8 mouse cellular contexts compared by ENCODE assay signal in the genomic region with DNA sequence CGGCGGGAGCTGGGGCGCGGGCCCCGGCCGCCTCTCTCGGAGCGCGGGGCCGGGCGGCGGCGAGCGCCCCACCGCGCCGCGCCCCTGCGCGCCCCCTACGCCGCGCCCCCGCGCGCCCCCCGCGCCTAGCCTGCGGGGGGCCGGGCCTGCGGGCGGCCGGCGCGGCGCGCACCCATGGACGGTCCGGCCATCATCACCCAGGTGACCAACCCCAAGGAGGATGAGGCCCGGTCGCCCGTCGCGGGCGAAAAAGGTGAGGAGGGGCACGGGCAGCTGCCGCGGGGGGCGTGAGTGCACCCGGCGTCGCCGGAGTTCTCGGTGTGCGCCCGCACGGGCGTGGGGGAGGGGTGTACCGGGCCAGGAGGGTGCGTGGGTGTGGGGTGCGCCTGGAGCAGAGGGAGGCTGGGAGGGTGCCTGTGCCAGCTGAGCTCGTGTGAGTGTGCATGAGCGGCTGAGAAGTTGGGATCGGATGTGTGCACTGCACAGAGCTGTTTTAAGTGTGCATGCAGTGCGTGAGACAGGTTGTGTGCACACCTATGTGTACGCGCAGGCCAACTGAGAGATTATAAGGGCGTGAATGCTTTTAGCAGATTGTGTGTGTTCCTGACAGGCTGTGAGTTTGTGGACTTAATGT. TPM values are rescaled to one million over a fixed set of nuclear protein-coding genes. Genes with fewer than 3 reads are reported as not detected.
DNase-seq lines count a peak whose midpoint lies in the region; ATAC-seq and TF ChIP-seq lines count a peak whose summit lies in the region.

No protein-coding gene starts in this region.

- H3K9me3 ChIP-seq in G1E (replicated peaks): peaks cover 71% of the 10 kb centered on the region
- no peaks in the 10 kb centered on the region for H3K9me3 ChIP-seq in forebrain, embryonic 14.5 days (replicated peaks; ENCODE audit: control insufficient read depth, low read length)
- H3K9me3 ChIP-seq in hindbrain, embryonic 13.5 days: no peaks in the 10 kb centered on the region

- H3K36me3 ChIP-seq in G1E (replicated peaks): no peaks in the 10 kb centered on the region
- H3K36me3 ChIP-seq in forebrain, embryonic 14.5 days (ENCODE audit: control insufficient read depth, insufficient read depth, low read length): no peaks in the 10 kb centered on the region
- no peaks in the 10 kb centered on the region for H3K36me3 ChIP-seq in hindbrain, embryonic 13.5 days

- H3K4me1 ChIP-seq in G1E (ENCODE audit: insufficient read depth, low read depth, low read length): no peaks in the 10 kb centered on the region
- peaks cover 5% of the 10 kb centered on the region; the same call in 1 of the 2 replicates for H3K4me1 ChIP-seq in bone marrow, adult 2 months (ENCODE audit: control insufficient read depth, insufficient read depth, low read length)
- H3K4me1 ChIP-seq in forebrain, embryonic 14.5 days (ENCODE audit: control insufficient read depth, insufficient read depth, low read length): peaks cover 12% of the 10 kb centered on the region
- peaks cover 42% of the 10 kb centered on the region for H3K4me1 ChIP-seq in hindbrain, embryonic 13.5 days (replicated peaks)

- TF ChIP-seq POLR2A in bone marrow, adult 2 months (IDR thresholded peaks at IDR 0.05; ENCODE audit: borderline replicate concordance, control insufficient read depth, low read depth, low read length): no peak

- no peak overlapping the region for H3K27ac ChIP-seq in bone marrow, adult 2 months (ENCODE audit: control insufficient read depth, insufficient read depth, low read depth, low read length, poor library complexity)
- H3K27ac ChIP-seq in forebrain, embryonic 14.5 days (ENCODE audit: low read depth, low read length): peak overlapping the region; percentile 83
- H3K27ac ChIP-seq in hindbrain, embryonic 13.5 days: peak overlapping the region; percentile 88

- TF ChIP-seq CTCF in G1E (IDR thresholded peaks at IDR 0.05; ENCODE audit: low read depth, low read length): no peak
- TF ChIP-seq CTCF in bone marrow, adult 2 months (IDR thresholded peaks at IDR 0.05; ENCODE audit: control insufficient read depth, insufficient read depth, low read length): no peak

- peaks cover 2% of the 10 kb centered on the region; the same call in 1 of the 2 replicates for H3K27me3 ChIP-seq in G1E (ENCODE audit: insufficient read depth, low read length)
- H3K27me3 ChIP-seq in forebrain, embryonic 14.5 days (replicated peaks; ENCODE audit: control insufficient read depth, insufficient read depth, low read length): no peaks in the 10 kb centered on the region
- H3K27me3 ChIP-seq in hindbrain, embryonic 13.5 days: peaks cover 14% of the 10 kb centered on the region; the same call in 1 of the 2 replicates

- peak overlapping the region; percentile 81 for H3K9ac ChIP-seq in forebrain, embryonic 14.5 days (ENCODE audit: low read length)
- H3K9ac ChIP-seq in hindbrain, embryonic 13.5 days: peak overlapping the region; percentile 89

- peak overlapping the region; percentile 26; the same call in 1 of the 2 replicates for H3K4me3 ChIP-seq in G1E (ENCODE audit: low read depth, low read length)
- peak overlapping the region; percentile 81 for H3K4me3 ChIP-seq in bone marrow, adult 2 months (replicated peaks; ENCODE audit: control insufficient read depth, low read depth, low read length)
- peak overlapping the region; percentile 78 for H3K4me3 ChIP-seq in forebrain, embryonic 14.5 days (ENCODE audit: low read depth, low read length)
- peak overlapping the region; percentile 79 for H3K4me3 ChIP-seq in hindbrain, embryonic 13.5 days

- WGBS in bone marrow, adult 2 months: 7% methylated on average over 68 of the region's 68 CpGs
- 1% methylated on average over 54 of the region's 68 CpGs for WGBS in forebrain, embryonic 14.5 days
- WGBS in hindbrain, embryonic 13.5 days: 5% methylated on average over 37 of the region's 68 CpGs

- no peak for DNase-seq in G1E (ENCODE audit: low spot score)
- peak; percentile 56 for DNase-seq in forebrain, embryonic 14.5 days (ENCODE audit: low spot score)
- DNase-seq in layer of hippocampus, postnatal 36 days: peak; percentile 75 to 76
- peak; percentile 66 for DNase-seq in lung, postnatal 10 days
- peak; percentile 76 for DNase-seq in right cerebral cortex, postnatal 14 days

- ATAC-seq in G1E (ENCODE audit: extremely low read depth, insufficient number of reproducible peaks, low FRiP score, poor library complexity, severe bottlenecking): no peak
- ATAC-seq in forebrain, embryonic 14.5 days: peak; percentile 16; the same call in 1 of the 2 replicates
- peak; percentile 15; the same call in 1 of the 2 replicates for ATAC-seq in hindbrain, embryonic 13.5 days (ENCODE audit: low FRiP score)
- ATAC-seq in monocyte, adult 5-6 weeks (replicated peaks; ENCODE audit: insufficient number of reproducible peaks, low FRiP score, low TSS enrichment, poor library complexity, severe bottlenecking): no peak

- peak overlapping the region; percentile 97 for H3K4me2 ChIP-seq in forebrain, embryonic 14.5 days (ENCODE audit: low read length)
- H3K4me2 ChIP-seq in hindbrain, embryonic 13.5 days: peak overlapping the region; percentile 98

RNA-seq across cellular contexts. Expression of a gene that starts 0.6 kb away (rescaled TPM):
- total RNA-seq in G1E (2014; fragmentation: Nextera tagmentation): not detected in 2 replicates
- 0.05 and 0.06 TPM in 2 replicates for total RNA-seq in G1E (2017)
- polyA plus RNA-seq in G1E (2012): not detected in 2 replicates
- polyA plus RNA-seq in bone marrow, adult 2 months (2011; ENCODE audit: insufficient read depth, insufficient read length, low replicate concordance, missing spikeins): 4.4 and 6.7 TPM in 2 replicates
- polyA plus RNA-seq in forebrain, embryonic 14.5 days (2014; fragmentation: Nextera tagmentation; extraction: Ambion mirVana): 5.7 and 6.4 TPM in 2 replicates
- polyA plus RNA-seq in hindbrain, embryonic 13.5 days (2015; fragmentation: Nextera tagmentation; extraction: Ambion mirVana): 7.3 and 8.1 TPM in 2 replicates
- total RNA-seq in layer of hippocampus, postnatal 36 days (2021): 10 to 100 TPM; 24.1 to 28.5 TPM
- total RNA-seq in monocyte, adult 5-6 weeks (2017): 0.49 TPM in 1 of 3 replicates, not detected in the others

Comparison
In these comparisons a context has a peak if more than half of its experiments do, and no peak if none do; other contexts are left out.
1. ATAC-seq: peak in forebrain, embryonic 14.5 days (single experiment) and hindbrain, embryonic 13.5 days (single experiment); none in G1E (single experiment) and monocyte, adult 5-6 weeks (single experiment).
2. H3K4me3 ChIP-seq: peak in every context shown above with its lines; median percentile 81 in bone marrow, adult 2 months; 79 in hindbrain, embryonic 13.5 days; 78 in forebrain, embryonic 14.5 days; 26 in G1E.